Mouse (Mus musculus): Measurements from ENCODE around the gene B3gntl1. TPM values are rescaled to one million over a fixed set of nuclear protein-coding genes. Genes with fewer than 3 reads are reported as not detected.
A peak's percentile ranks its signal among the peaks of the same experiment; 100 is the strongest.

Gene B3gntl1
- polyA plus RNA-seq, 1 experiment from 2014 or later: 6.0 TPM

DNA sequence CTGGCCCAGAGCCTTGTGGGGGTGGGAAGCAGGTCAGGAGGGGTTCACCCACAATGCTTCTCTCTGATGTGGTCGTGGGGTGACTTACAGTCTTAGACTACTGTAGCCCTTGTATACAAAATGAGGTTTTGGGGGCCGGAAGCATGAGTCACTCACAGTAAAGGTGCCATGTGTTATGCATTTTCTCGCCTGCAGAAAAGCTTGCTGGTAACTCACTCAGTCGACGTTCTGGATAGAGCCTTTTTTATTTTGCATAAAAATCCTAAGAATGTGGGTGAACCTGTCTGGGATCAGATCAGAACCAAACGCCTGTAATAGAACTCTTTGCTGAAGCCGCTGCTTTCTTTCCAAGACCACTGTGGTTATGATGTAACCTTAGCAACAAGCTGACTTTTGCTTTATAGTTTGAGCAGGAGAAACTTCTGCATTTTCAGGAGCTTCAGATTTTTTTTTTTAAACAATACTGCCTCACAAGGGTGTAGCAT is 33.6 kb upstream of the B3gntl1 start:
- Histone ChIP-seq H3K4me3 (ENCODE audit: low read length) (no peak overlapping the region), H3K27ac (ENCODE audit: low read length) (no peak overlapping the region), H3K9me3 (replicated peaks; ENCODE audit: control insufficient read depth, low read length) (no peaks in the 10 kb centered on the region), H3K9ac (ENCODE audit: low read length) (no peak overlapping the region), H3K27me3 (ENCODE audit: control insufficient read depth, insufficient read depth, low read length) (peaks cover 6% of the 10 kb centered on the region; the same call in 1 of the 2 replicates), H3K4me2 (ENCODE audit: low read depth, low read length) (no peak overlapping the region), H3K36me3 (ENCODE audit: control insufficient read depth, insufficient read depth) (no peaks in the 10 kb centered on the region), H3K4me1 (ENCODE audit: control insufficient read depth, insufficient read depth, low read length) (peaks cover 16% of the 10 kb centered on the region)
- 35% methylated on average over 7 of the region's 7 CpGs for WGBS
- no peak for ATAC-seq (replicated peaks; ENCODE audit: extremely low read depth, insufficient read depth, low FRiP score)

DNA sequence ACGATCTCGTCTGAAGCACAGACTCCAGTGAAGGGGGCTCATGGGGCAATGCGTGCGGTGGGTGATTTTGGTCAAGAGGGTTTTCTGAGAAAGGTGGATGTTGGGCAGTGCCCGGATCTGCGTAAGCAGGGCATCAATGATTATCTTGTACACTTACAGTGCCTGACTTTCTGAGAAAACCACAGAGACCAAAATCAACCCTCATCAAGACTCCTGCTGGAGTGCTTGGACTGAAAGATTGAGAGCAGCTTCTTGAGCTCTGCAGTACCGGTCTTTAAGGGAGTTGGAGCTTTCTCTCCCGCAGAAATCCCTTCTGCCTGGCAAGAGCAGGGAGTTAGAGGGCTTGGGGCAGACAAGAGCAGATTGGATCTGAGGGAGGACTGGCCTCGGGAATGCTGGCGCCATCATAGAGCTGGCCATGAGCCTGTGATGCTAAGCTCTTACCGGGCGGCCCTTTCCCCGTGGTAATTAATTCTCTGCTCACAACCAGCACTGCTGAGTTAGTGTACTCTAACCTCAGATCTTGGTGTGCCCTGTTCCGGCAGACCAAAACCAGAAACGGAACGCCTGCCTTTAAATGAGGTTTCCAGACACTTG is 30.8 kb upstream of the B3gntl1 start:
- Histone ChIP-seq H3K27me3 (ENCODE audit: control insufficient read depth, insufficient read depth, low read length) (peaks cover 6% of the 10 kb centered on the region; the same call in 1 of the 2 replicates), H3K4me2 (ENCODE audit: low read depth, low read length) (peak overlapping the region; percentile 91), H3K36me3 (ENCODE audit: control insufficient read depth, insufficient read depth) (no peaks in the 10 kb centered on the region), H3K27ac (ENCODE audit: low read length) (no peak overlapping the region), H3K4me3 (ENCODE audit: low read length) (peak overlapping the region; percentile 89), H3K9ac (ENCODE audit: low read length) (peak overlapping the region; percentile 88), H3K9me3 (replicated peaks; ENCODE audit: control insufficient read depth, low read length) (no peaks in the 10 kb centered on the region), H3K4me1 (ENCODE audit: control insufficient read depth, insufficient read depth, low read length) (peaks cover 16% of the 10 kb centered on the region)
- 17% methylated on average over 16 of the region's 16 CpGs for WGBS
- no peak for ATAC-seq (replicated peaks; ENCODE audit: extremely low read depth, insufficient read depth, low FRiP score)

DNA sequence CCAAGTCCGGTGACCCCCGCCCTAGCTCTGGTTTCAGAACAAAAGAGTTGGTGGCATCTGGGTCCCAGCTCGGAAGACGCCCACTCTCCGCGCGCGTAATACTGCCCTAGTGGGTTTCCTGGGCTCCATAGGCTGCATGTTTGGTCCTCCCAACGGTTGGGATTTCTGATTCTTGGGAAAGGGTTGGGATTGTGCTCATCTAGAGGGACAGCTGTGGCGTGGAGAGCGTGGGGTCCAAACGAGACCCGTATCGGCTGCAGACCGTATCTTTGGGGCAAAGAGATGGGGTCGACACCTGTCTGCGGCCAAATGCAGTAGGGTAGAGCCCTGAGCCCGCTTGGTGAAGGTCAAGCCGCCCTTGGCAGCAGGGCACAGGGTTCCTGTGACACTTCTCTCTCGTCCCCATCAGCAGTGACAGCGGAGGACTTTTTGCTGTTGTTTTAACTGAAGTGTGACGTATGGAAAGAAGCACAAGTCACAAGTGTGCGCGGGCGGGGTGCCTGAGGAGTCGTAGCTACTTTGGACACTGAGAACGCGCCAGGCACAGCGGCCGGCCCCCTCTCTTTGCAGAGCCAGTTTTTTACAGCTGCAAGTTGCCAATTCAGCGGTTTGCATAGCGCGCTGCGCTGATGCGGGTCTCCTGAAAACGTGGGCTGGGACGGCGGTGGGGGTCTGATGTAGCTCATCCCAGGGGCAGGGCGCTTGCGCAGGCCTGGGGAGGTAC is 30.1 kb upstream of the B3gntl1 start:
- peak overlapping the region; percentile 91 for H3K4me2 ChIP-seq (ENCODE audit: low read depth, low read length)
- peak overlapping the region; percentile 88 for H3K9ac ChIP-seq (ENCODE audit: low read length)
- peak overlapping the region; percentile 89 for H3K4me3 ChIP-seq (ENCODE audit: low read length)
- H3K4me1 ChIP-seq (ENCODE audit: control insufficient read depth, insufficient read depth, low read length): peaks cover 16% of the 10 kb centered on the region
- H3K36me3 ChIP-seq (ENCODE audit: control insufficient read depth, insufficient read depth): no peaks in the 10 kb centered on the region
- WGBS: under 1% methylated on average over 40 of the region's 40 CpGs
- peaks cover 6% of the 10 kb centered on the region; the same call in 1 of the 2 replicates for H3K27me3 ChIP-seq (ENCODE audit: control insufficient read depth, insufficient read depth, low read length)
- ATAC-seq (replicated peaks; ENCODE audit: extremely low read depth, insufficient read depth, low FRiP score): peak; percentile 18; the same call in 1 of the 2 replicates
- peak overlapping the region; percentile 76 for H3K27ac ChIP-seq (ENCODE audit: low read length)
- no peaks in the 10 kb centered on the region for H3K9me3 ChIP-seq (replicated peaks; ENCODE audit: control insufficient read depth, low read length)

DNA sequence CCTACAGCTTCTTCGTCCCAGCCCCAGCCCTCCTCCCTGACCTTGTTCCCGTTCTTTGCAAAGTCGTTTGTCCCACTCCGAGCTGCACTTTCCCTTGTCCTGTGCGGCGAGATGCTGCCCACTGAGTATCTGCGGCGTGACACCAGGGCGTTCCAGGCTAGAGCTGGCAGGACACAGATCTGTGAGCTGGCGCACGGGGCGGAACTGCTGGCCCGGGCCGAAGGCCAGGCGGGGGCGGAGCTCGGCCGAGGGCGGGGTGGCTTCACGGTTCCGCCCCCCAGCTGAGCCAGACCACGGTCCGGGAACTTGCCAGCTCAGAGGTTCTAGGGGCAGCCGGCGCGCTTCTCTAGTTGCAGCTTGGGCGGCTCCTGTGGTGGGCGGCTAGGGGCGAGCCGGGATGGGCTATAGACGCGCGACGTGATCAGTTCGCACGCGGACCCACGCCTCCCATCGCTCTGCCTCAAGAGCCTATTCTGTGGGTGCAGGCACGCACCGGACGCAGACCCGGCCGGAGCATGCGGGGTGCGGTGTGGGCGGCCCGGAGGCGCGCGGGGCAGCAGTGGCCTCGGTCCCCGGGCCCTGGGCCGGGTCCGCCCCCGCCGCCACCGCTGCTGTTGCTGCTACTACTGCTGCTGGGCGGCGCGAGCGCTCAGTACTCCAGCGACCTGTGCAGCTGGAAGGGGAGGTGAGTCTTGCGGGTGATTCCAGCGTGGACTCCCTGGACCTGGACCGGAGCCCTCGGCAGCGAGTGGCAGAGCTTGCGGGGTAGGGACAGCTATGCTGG is 29.4 kb upstream of the B3gntl1 start:
- Histone ChIP-seq H3K9ac (ENCODE audit: low read length) (peak overlapping the region; percentile 88), H3K4me3 (ENCODE audit: low read length) (peak overlapping the region; percentile 89), H3K9me3 (replicated peaks; ENCODE audit: control insufficient read depth, low read length) (no peaks in the 10 kb centered on the region), H3K4me1 (ENCODE audit: control insufficient read depth, insufficient read depth, low read length) (peaks cover 16% of the 10 kb centered on the region), H3K27ac (ENCODE audit: low read length) (peak overlapping the region; percentile 76), H3K4me2 (ENCODE audit: low read depth, low read length) (peak overlapping the region; percentile 91), H3K36me3 (ENCODE audit: control insufficient read depth, insufficient read depth) (no peaks in the 10 kb centered on the region), H3K27me3 (ENCODE audit: control insufficient read depth, insufficient read depth, low read length) (peaks cover 6% of the 10 kb centered on the region; the same call in 1 of the 2 replicates)
- under 1% methylated on average over 69 of the region's 69 CpGs for WGBS
- ATAC-seq (replicated peaks; ENCODE audit: extremely low read depth, insufficient read depth, low FRiP score): peak; percentile 94

DNA sequence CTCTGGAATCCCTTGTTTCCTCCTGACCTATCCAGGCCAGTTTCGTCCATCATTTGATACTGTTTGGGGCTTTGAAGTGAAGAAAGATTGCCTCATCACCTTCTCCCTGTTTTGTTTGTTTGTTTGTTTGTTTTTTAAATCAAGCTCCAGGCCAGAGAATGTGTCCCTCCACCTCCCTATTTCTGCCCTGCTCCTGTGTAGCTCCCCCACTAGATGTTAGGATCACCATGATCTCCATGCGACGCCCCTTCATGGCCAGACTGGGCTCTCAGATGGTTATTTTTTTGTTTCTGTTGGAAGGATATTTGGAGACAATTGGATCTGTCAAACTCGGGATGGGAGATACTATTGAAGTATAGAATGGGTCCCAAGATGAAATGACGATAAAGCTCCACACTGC is 28.3 kb upstream of the B3gntl1 start, which contains the start of gene Metrnl:
Gene Metrnl (plus strand): TSS at position 301 of the 400 bp plus-strand sequence.
- 88% methylated on average over 5 of the region's 5 CpGs for whole genome bisulfite sequencing
- Histone ChIP-seq H3K4me3 (ENCODE audit: low read length) (peak within 1 kb of the TSS; percentile 89), H3K36me3 (ENCODE audit: control insufficient read depth, insufficient read depth) (no peaks in the 10 kb centered on the region), H3K4me1 (ENCODE audit: control insufficient read depth, insufficient read depth, low read length) (peaks cover 15% of the 10 kb centered on the region), H3K27ac (ENCODE audit: low read length) (peak within 1 kb of the TSS; percentile 76), H3K9ac (ENCODE audit: low read length) (peak within 1 kb of the TSS; percentile 88), H3K4me2 (ENCODE audit: low read depth, low read length) (peak within 1 kb of the TSS; percentile 91), H3K27me3 (ENCODE audit: control insufficient read depth, insufficient read depth, low read length) (peaks cover 6% of the 10 kb centered on the region; the same call in 1 of the 2 replicates), H3K9me3 (replicated peaks; ENCODE audit: control insufficient read depth, low read length) (no peaks in the 10 kb centered on the region)
- no peak for ATAC-seq (replicated peaks; ENCODE audit: extremely low read depth, insufficient read depth, low FRiP score)

DNA sequence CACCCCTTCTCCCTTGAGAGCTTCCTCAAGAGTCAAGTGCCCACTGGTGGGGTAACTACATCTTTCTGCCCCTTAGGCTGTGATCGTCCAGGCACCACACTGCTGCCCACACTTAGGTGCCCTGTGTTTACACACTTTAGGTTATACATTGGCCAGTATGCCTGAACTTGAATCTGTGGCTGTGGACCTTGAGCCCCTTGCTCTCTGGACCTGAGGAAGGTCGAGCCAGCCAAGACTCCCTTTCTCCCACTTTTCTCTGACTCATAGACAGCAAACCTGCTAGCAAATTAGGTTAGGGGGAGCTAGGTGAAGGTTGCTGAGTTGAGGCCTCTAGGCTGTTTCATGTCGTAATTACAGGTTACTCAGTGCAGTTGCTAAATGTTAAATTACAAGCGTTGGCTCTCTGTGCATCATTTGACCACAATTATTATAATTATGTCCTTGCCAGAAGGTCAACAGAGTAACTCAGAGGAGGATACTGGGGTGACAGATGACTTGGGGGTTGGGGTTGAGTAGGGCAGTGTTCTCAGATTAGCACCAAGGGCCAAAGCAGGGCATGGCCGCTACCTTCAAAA is 25.5 kb upstream of the B3gntl1 start:
- Histone ChIP-seq H3K9ac (ENCODE audit: low read length) (no peak overlapping the region), H3K36me3 (ENCODE audit: control insufficient read depth, insufficient read depth) (no peaks in the 10 kb centered on the region), H3K4me2 (ENCODE audit: low read depth, low read length) (no peak overlapping the region), H3K4me1 (ENCODE audit: control insufficient read depth, insufficient read depth, low read length) (peaks cover 4% of the 10 kb centered on the region), H3K4me3 (ENCODE audit: low read length) (no peak overlapping the region), H3K27me3 (ENCODE audit: control insufficient read depth, insufficient read depth, low read length) (no peaks in the 10 kb centered on the region; the same call in 1 of the 2 replicates), H3K9me3 (replicated peaks; ENCODE audit: control insufficient read depth, low read length) (no peaks in the 10 kb centered on the region), H3K27ac (ENCODE audit: low read length) (no peak overlapping the region)
- 71% methylated on average over 5 of the region's 5 CpGs for WGBS
- no peak for ATAC-seq (replicated peaks; ENCODE audit: extremely low read depth, insufficient read depth, low FRiP score)

DNA sequence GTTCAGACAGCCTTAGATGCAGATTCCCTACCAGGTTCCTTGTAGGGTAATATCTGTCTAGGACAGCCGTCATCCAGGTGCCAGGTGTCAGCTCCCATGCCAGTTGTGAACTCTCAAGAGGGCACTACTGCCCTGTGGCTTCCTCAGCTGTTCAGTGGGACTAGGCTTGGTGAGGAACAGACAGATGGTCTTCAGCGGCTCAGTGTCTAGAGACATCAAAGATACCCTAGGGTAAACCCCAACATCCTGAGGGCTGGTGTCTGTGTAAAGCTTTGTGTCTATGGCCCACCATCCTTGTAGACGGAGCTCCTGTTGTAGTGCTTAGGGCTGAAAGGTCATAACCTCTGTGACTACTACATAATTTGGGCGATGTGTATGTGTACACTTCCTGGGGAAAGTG is 24.3 kb upstream of the B3gntl1 start:
- Histone ChIP-seq H3K4me2 (ENCODE audit: low read depth, low read length) (no peak overlapping the region), H3K9ac (ENCODE audit: low read length) (no peak overlapping the region), H3K27me3 (ENCODE audit: control insufficient read depth, insufficient read depth, low read length) (no peaks in the 10 kb centered on the region), H3K4me1 (ENCODE audit: control insufficient read depth, insufficient read depth, low read length) (peaks cover 4% of the 10 kb centered on the region), H3K4me3 (ENCODE audit: low read length) (no peak overlapping the region), H3K9me3 (replicated peaks; ENCODE audit: control insufficient read depth, low read length) (no peaks in the 10 kb centered on the region), H3K27ac (ENCODE audit: low read length) (no peak overlapping the region), H3K36me3 (ENCODE audit: control insufficient read depth, insufficient read depth) (no peaks in the 10 kb centered on the region)
- WGBS: 74% methylated on average over 4 of the region's 4 CpGs
- no peak for ATAC-seq (replicated peaks; ENCODE audit: extremely low read depth, insufficient read depth, low FRiP score)

DNA sequence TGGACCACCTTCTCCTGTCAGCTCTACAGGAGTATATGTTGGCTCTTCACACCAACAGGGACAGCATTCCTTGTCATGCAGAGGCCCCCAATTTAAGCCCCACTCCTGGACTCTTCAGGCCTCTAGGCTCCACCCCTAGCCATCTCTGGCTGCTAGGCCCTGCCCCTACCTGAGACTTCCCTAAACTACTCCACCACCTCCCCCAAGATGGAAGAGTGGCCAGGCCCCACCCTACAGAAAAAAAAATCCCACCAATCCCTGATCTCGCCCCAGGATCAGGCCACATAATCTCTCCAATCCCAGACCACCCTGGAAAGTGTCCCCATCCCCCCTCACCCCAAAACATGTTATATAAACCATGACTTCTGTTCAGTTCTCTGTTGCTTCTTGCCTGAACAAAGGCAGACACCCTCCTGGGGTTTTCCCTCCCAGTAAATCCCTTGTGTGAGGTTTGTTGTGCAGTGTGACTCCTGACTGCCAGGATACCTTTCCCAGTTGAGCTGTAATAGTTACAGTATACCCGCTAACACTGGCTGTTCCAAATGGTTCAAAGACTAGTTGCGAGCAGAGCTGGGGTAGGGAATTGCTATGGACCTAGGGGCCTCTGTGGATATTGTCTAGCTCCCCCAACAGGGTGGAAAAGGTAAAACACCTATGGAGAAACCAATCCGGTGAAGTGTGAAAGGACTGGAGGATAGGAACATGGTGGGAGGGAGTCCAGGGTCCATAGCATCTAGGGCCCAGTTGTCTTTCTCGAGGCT is 22.5 kb upstream of the B3gntl1 start:
- Histone ChIP-seq H3K9me3 (replicated peaks; ENCODE audit: control insufficient read depth, low read length) (no peaks in the 10 kb centered on the region), H3K4me3 (ENCODE audit: low read length) (no peak overlapping the region), H3K27me3 (ENCODE audit: control insufficient read depth, insufficient read depth, low read length) (no peaks in the 10 kb centered on the region), H3K27ac (ENCODE audit: low read length) (no peak overlapping the region), H3K9ac (ENCODE audit: low read length) (no peak overlapping the region), H3K4me2 (ENCODE audit: low read depth, low read length) (no peak overlapping the region), H3K36me3 (ENCODE audit: control insufficient read depth, insufficient read depth) (no peaks in the 10 kb centered on the region), H3K4me1 (ENCODE audit: control insufficient read depth, insufficient read depth, low read length) (no peaks in the 10 kb centered on the region)
- WGBS: 79% methylated on average over 5 of the region's 5 CpGs
- ATAC-seq (replicated peaks; ENCODE audit: extremely low read depth, insufficient read depth, low FRiP score): no peak
